ENCODE assay signal across 23 mouse cellular contexts in the genomic region with DNA sequence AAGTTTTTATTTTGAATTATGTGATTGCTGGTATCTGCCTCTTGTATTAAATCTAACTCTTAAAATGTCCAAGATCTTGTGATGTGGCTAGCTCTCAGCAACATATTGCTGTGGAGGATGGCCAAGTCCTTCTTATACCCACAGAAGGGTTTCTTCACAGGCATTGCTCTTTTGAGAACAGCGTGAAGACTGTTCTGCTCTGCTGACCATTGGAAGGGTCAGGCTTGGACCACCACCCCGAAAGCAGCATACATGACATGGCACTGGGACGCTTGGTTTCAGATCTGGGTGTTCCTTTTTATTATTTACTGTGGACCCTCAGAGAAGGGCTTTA.
DNase-seq lines count a peak whose midpoint lies in the region; ATAC-seq and TF ChIP-seq lines count a peak whose summit lies in the region.
"Had no signal": no experiment of that assay in that cellular context is flagged by ENCODE, and none has a peak within 500 bp of the region (broad histone marks: within the 10 kb centered on the region; RNA-seq: fewer than 3 reads in every experiment).

No protein-coding gene starts in this region.

- H3K4me1 ChIP-seq in kidney, embryonic 15.5 days: peaks cover 57% of the 10 kb centered on the region
- H3K4me1 ChIP-seq in brown adipose tissue, adult 24 weeks (ENCODE audit: control insufficient read depth, insufficient read depth, insufficient read length, low read length): peaks cover 14% of the 10 kb centered on the region
- H3K4me1 ChIP-seq in stomach, embryonic 14.5 days (ENCODE audit: control insufficient read depth, insufficient read depth, low read length): no peaks in the 10 kb centered on the region
- H3K4me1 ChIP-seq: embryonic facial prominence, embryonic 12.5 days; forebrain, embryonic 12.5 days; hindbrain, embryonic 13.5 days had no signal

- H3K9ac ChIP-seq in kidney, embryonic 15.5 days: no peak overlapping the region
- no peak overlapping the region for H3K9ac ChIP-seq in stomach, embryonic 14.5 days (replicated peaks; ENCODE audit: low read depth, low read length)
- H3K9ac ChIP-seq: embryonic facial prominence, embryonic 12.5 days; forebrain, embryonic 12.5 days; heart, embryonic 15.5 days; hindbrain, embryonic 13.5 days had no signal

- peak overlapping the region; percentile 38; the same call in 1 of the 2 replicates for H3K27ac ChIP-seq in gastrocnemius, adult 2 months
- H3K27ac ChIP-seq in kidney, embryonic 15.5 days: peak overlapping the region; percentile 74
- H3K27ac ChIP-seq in brown adipose tissue, adult 24 weeks (replicated peaks; ENCODE audit: low read depth, low read length): 0 out of 2 replicates have a peak overlapping the region, but pooled peaks have one; percentile 51
- peak overlapping the region; percentile 28; the same call in 1 of the 2 replicates for H3K27ac ChIP-seq in stomach, embryonic 14.5 days (ENCODE audit: low read length)
- H3K27ac ChIP-seq: embryonic facial prominence, embryonic 12.5 days; forebrain, embryonic 12.5 days; heart, embryonic 15.5 days; hindbrain, embryonic 13.5 days had no signal

- no peaks in the 10 kb centered on the region for H3K36me3 ChIP-seq in kidney, embryonic 15.5 days
- H3K36me3 ChIP-seq in stomach, embryonic 14.5 days (ENCODE audit: control insufficient read depth, insufficient read depth, low read length): no peaks in the 10 kb centered on the region
- H3K36me3 ChIP-seq: embryonic facial prominence, embryonic 12.5 days; forebrain, embryonic 12.5 days; G1E; heart, embryonic 15.5 days; hindbrain, embryonic 13.5 days had no signal

- peak; percentile 64 for ATAC-seq in kidney, embryonic 15.5 days (replicated peaks; ENCODE audit: low FRiP score)
- ATAC-seq in stomach, embryonic 14.5 days (ENCODE audit: insufficient number of reproducible peaks, insufficient read depth, low FRiP score, low read depth): no peak
- ATAC-seq in activated CD4-positive, CD25-positive, alpha-beta regulatory T cell, adult 4 months: no peak
- ATAC-seq: CD4-positive, CD25-positive, alpha-beta regulatory T cell, adult 4 months; forebrain, embryonic 16.5 days had no signal

- WGBS in kidney, embryonic 15.5 days: 53% methylated on average over 3 of the region's 3 CpGs
- 89% methylated on average over 3 of the region's 3 CpGs for WGBS in stomach, embryonic 14.5 days

- no peak for DNase-seq in gastrocnemius, adult 2 months
- no peak for DNase-seq in gastrocnemius, postnatal 36 days
- no peak for DNase-seq in kidney, postnatal 14 days
- no peak for DNase-seq in urinary bladder, postnatal 36 days (ENCODE audit: low spot score in 2 of 2)
- DNase-seq: adrenal gland, postnatal 10 days; B cell, adult 2 months; cerebellum, adult 11-12 months; cerebellum, adult 9-10 months; cerebellum, postnatal 25 days; heart, adult 18-20 months; heart, postnatal 14 days had no signal

- no peaks in the 10 kb centered on the region for H3K27me3 ChIP-seq in kidney, embryonic 15.5 days
- H3K27me3 ChIP-seq in stomach, embryonic 14.5 days (ENCODE audit: control insufficient read depth, insufficient read depth, low read length): no peaks in the 10 kb centered on the region
- H3K27me3 ChIP-seq: embryonic facial prominence, embryonic 12.5 days; forebrain, embryonic 12.5 days; heart, embryonic 15.5 days; hindbrain, embryonic 13.5 days had no signal

- no peak overlapping the region for H3K4me3 ChIP-seq in gastrocnemius, adult 2 months
- H3K4me3 ChIP-seq in kidney, embryonic 15.5 days (replicated peaks): no peak overlapping the region
- no peak overlapping the region for H3K4me3 ChIP-seq in brown adipose tissue, adult 24 weeks (ENCODE audit: insufficient read depth, low read depth, low read length)
- H3K4me3 ChIP-seq in stomach, embryonic 14.5 days (ENCODE audit: low read depth, low read length): no peak overlapping the region
- H3K4me3 ChIP-seq: embryonic facial prominence, embryonic 12.5 days; forebrain, embryonic 12.5 days; heart, embryonic 15.5 days; hindbrain, embryonic 13.5 days had no signal

- H3K9me3 ChIP-seq in kidney, embryonic 15.5 days (replicated peaks): no peaks in the 10 kb centered on the region
- no peaks in the 10 kb centered on the region for H3K9me3 ChIP-seq in stomach, embryonic 14.5 days (ENCODE audit: control insufficient read depth, low read depth, low read length)
- H3K9me3 ChIP-seq: embryonic facial prominence, embryonic 12.5 days; forebrain, embryonic 12.5 days; G1E; heart, embryonic 15.5 days; hindbrain, embryonic 13.5 days had no signal

- no peak for TF ChIP-seq CTCF in gastrocnemius, adult 2 months (IDR thresholded peaks at IDR 0.05)

- no peak overlapping the region for H3K4me2 ChIP-seq in kidney, embryonic 15.5 days
- no peak overlapping the region for H3K4me2 ChIP-seq in stomach, embryonic 14.5 days (replicated peaks; ENCODE audit: low read depth, low read length)
- H3K4me2 ChIP-seq: embryonic facial prominence, embryonic 12.5 days; forebrain, embryonic 12.5 days; heart, embryonic 11.5 days; heart, embryonic 15.5 days; hindbrain, embryonic 13.5 days had no signal

- intact Hi-C loops in gastrocnemius, adult 2 months (cut with DNase I): no loop called here
- intact Hi-C loops in gastrocnemius, postnatal 36 days (cut with DNase I): no loop called here
